Mouse (Mus musculus) right cerebral cortex, adult 2 months (tissue): Measurements from ENCODE around the gene Sgip1.

Source experiments
- DNase-seq, 2 experiments: peaks; one replicate each; pipeline ENCODE4 v3.0.0; 2021 to 2022; ENCODE audit warnings: low spot score in 2 of 2

Sgip1 gene

DNA sequence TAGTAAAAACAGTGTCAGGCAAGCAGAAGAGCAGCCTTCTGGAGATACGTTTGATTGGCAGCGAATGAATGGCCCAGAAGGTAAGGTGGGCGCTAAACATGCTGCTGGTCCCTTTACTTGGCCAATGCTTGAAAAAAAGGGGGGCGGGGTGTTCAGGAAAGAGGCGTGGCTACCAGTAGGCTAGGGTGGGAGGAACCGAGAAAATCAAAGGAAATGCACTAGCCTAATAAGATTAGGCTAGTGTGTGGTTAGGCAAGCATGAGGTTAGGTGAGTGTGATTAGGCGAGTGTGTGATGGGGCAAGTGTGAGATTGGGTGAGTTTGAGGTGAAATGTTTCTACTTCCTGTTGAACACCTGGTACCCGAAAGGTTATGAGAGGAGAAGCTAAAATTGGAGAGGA is at the start of gene Sgip1:
TSS of gene Sgip1 (plus strand) at position 11 of the 400 bp plus-strand sequence.
- no peak for DNase-seq

DNA sequence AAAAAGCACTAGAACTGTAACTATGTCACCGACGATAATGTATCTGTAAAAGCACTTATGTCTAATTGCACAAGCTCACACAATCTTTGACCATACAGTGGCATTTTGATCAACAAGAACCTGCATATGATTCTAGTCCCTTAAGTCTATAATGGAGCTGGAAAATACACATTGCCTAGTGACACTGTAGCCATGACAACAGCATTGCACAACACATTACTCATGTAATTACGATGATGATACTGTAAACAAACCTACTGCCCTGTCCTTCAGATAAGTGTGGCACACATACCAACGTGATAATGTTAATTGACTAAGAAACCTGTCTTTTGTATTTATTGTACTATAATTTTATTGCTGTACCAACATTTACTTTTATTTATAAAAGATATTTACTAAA is 49.7 kb upstream of the Sgip1 start:
- DNase-seq = peak in 1 of 2 experiments; percentile 12

DNA sequence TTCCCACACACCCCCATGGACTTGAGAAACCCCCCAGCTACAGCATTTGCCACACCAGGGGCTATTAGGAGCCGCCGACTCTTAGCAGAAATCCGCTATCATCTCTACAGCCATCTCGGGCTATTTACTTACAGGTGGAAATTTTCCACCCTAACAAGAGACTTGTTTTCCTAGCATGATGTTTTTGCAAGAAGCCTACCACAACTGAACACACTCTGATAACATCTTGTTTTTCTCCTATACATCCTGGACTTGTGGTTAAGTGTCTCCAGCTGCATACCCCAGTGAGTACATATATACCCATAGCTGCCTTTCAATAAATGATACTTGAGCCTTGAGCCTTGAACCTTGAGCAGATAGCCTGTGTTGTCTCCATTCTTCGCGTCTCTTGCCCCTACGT is 43.1 kb upstream of the Sgip1 start:
- no peak for DNase-seq

DNA sequence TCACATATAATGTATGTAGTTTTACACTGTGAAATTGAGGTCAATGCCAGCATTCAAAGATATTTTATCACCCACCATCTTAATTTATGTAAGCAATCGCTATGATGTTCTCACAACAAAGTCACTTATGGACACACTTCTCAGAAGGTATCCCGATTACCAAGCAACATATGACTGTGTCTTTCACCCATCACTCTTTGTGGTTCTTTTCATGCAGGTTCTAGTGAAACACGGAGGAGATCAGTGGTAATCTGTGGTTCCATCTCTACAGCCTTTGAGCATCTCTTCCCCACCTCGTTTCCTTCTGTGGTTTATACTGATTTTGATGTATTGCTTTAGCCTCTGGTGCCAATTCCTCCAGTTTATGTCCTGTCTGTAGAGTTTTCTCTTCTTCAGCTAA is 29.4 kb upstream of the Sgip1 start:
- no peak for DNase-seq

DNA sequence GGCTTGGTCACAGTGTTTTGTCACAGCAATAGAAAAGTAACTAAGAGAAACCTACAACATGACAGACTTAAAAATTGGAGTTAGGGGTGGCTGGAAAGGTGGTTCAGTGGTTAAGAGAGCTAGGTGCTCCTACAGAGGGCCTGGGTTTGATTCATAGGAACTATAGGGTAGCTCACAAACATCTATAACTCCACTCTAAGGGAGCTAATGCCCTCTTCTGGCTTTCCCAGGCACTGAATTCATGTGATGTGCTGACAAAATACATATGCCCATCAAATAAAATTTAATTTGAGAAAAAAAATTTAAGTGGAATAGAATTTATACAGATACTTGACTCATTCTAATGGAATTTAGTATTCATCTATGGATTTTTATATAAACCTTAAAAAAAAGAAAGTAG is 25.6 kb upstream of the Sgip1 start:
- no peak for DNase-seq

DNA sequence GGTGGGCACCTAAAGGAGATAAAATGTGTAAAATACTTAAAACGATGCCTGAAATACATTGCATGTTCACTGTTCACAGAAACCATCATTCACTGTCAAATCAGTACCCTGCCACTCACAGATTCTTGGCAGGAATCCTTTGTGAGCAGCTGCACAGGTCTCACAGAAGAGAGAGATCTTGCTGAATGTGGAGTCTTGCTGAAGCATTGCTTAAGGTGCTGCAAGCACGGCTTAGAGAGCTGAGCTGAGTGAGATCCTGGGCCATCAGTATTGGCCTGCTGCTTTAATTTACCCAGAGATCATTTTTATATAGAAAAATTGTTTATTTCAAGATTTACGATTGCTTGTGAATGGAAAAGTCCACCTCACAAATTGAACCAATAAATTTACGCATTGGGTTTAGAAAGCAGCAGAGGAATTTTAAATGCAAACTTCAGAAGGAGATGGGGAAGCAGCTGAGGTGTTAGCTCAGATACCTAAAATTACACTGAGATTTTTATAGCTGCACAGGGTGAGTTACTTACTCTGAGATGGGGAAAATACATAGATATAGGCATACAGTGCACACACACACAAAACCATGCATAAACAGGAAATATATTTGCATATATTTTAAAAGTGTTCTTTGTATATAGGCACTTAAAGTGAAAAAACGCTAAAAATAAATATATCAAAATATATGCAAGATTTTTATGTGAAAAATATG is 23.8 kb upstream of the Sgip1 start:
- peak in 1 of 2 experiments; percentile 7 for DNase-seq

DNA sequence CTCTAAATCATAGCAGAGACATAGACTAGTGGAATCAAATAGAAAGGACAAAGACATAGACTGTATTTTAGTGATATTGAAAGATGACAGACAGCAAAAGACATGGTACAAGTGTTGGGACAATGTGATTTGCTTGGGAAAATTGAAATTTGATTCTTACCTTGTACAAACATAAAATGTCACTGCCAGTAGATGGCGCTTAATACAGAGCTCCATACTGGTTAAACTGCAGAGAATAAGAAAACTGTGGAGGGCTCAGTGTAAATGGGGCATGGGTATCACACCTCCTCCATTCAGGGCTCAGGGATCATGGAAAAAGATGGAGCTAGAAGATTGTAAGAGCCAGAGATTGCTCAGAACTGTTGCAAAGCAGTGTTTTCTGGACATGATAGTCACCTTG is 21.6 kb upstream of the Sgip1 start:
- peak; percentile 6 to 14 for DNase-seq

DNA sequence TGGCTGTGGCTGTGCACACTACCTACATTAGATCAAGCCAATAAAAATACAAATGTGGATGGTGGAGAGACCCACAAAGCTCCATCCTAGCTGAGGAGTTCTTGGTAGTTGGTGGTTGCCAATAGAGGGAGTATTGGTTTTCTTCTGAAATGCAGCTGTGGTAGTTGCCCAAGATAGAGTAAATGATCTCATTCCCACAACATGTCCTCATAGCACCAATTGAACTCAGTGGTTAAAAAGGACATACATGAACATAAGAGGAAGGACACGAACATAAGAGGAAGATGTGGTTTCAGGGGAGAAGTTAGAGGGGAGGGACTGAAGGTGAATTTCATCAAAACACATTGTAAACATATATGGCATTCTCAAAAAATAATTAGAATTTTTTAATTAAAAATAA is 21.1 kb upstream of the Sgip1 start:
- no peak for DNase-seq

DNA sequence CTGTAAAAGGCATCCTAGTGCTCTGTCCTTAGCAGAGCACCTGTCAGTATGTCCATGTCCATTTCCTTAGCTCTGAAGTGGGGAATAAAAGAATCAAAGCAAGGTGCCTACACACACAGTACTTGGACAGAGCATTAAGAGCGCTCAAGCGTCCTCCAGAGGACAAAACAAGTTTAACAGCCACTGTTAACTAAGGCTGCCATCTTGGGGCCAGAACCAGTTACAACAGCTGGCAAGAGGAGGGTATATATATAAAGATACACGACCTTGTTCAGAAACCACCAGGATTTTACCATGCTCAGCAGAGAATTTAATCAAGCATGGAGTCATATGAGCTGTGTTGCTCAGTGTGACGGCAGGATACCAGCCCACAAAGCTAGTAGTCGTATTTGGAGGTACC is 16.7 kb upstream of the Sgip1 start:
- DNase-seq = no peak

DNA sequence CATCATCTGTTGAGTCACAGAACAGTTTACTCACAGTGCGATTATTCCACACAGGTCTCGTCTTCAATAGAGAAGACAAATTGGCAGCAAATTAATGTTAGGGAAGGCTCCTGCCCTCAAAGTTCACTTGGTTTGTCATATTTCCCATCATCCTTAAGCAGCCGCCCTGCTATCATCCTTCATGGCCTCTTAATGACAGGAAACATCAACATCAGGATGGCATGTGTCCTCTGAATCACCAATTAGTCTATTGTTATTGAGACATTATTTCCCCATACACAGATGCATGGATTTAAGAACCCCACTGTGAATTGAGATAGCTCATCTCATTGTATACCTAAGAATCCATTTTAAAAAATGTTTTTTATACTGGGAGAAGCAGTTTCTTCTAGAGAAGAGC is 10.1 kb upstream of the Sgip1 start:
- DNase-seq = no peak

DNA sequence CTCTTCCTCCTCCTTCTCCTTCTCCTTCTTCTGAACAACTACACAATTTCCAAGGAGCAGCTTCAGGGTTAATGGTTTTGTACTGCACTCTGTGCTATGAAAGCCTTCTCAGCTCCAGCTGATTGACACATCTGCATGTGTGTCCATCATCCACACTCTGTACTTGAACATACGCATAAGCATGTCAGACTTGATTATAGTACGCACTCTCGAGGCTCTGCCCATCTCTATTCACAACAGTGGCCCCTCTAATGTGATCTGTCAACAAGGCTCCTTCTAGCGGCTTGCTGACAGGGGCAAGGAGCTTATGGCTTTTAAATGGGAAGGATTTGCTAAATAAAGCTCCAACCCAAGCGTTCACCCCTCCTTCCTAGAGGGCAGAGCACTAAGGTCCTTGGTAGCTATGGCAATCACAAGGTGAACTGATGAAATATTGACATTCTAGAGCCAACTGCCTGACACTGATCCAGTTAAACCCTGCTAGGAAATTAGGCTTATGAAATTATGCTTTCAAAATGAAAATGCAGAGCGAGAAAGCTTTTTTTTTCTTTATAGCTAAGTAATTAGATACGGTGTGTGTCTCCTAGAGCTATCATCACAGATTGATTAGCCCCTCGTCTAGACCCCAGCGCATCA is 7.0 kb upstream of the Sgip1 start:
- no peak for DNase-seq

DNA sequence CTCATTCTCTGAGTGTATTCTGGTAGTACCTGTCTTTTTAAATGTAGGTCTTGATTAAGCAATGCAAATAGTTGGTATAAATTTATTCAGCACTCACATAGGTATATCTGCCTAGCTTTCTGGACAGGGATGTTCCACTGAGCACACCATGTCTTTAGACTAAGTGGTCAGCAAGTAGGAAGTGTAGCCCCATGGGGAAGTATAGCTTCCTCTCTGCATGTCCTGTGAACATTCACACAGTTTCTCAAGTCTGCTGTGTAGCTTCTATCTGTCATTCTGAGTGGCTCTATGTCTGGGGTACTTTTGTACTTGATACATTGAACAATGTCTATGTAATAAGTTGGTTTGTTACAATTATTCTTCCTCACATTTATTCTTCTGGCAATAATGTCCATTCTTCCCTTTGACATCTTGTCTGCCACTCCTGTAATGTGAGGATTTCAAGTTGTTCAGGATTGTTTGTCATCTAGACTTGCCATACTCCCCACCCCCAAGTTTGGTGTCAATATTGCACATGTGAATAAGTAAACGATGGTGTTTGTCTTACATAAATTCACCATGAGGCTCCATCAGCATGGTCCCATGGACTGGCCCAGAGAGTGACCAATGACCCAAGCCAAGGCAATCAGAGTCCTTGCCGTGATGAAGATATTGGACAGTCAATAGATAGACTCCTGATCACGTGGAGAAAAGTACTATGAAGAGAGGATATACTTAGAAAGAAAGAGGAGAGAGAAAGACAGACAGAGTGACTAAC is 12.4 kb downstream of the Sgip1 start:
- no peak for DNase-seq

DNA sequence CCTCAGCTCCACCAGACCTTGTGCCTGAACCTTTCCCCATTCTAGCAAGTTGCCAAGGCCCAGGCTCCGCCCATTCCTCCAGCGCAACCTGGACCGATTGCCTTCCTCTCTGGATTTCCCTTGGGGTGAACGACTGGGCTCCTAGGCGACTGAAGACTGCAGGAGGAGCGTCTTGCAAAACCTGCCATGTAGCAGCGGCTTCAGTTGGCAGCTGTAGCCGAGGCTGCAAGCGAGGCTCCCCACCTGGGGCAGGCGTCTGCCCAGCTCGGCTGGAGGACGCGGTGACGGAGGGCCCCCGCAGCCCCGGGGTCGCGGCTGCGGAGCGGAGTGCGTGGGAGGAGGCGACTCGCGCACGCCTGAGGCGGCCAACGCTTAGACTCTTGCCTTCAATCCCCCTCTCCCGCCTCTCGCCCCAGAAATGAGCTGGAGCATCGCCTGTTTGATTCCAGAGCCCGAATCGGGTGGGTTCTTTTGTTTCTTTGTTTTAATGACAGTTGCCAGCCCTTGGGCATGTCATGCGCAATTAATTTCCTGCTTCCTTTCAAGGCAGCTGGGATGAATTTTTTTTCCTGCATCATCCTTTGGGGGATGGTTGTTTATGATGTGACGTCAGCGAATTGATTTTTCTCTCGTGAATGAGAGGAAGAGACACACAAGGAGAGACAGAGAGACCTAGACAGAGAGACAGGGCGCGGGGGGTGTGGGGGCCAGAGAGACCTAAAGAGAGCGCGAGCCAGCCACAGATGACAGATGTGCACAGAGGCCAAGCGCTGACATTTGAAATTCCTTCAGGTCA is 18.2 kb downstream of the Sgip1 start:
- peak; percentile 63 to 69 for DNase-seq

DNA sequence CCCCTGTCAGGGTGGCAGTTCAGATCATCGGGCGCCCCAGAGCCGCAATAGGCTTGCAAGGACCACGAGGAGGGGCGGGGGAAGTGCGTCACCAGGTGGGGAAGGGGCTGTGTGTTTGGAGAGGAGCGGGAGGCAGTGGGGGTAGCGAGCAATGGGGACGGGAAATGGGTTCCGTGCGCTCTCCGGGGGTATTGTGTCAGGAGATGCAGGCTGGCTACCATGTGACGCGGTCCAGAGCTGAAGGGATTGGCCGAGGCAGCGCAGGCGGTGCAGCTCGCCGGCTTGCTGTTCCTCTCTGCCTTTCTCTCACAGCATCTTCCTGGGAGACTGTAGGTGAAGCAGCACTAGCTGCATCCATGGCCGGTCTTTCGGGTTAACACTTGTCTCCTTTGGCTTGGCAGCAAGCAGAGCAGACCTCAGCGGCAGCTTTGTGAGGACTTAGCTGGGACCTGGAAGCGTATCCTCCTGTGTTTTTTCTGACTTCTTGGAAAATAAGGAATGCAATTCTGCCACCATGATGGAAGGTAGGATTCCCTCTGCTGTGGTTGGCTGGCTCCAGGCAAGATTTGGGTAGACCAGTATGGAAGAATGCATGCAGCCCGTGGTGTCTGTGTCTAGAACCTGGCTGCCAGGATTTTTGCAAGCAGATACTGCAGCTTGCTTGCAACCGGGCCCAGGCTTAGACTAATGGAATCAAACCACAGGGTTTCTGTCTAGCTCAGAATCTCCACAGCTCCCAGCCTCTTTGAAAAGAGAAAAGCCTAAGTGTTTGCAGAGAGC is 19.1 kb downstream of the Sgip1 start:
- peak; percentile 92 to 93 for DNase-seq

DNA sequence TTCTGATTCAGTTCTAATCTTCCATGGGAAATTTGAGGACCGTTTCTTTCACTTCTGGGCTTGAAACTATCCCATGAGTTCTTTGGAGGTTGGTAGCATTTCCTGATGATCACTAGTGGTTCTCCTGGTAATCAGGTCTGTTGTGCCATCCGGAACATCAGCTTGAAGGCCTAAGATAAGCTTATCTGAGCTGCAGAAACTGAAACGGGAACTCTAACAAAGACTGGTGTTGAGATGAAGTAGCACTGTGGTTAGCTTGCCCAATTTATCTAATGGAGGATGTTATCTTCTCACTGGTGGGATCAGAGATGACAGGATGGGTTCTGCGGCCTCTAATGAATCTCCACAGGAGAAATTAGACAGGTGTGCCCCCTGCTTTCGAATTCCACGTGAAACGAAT is 21.0 kb downstream of the Sgip1 start:
- no peak for DNase-seq

DNA sequence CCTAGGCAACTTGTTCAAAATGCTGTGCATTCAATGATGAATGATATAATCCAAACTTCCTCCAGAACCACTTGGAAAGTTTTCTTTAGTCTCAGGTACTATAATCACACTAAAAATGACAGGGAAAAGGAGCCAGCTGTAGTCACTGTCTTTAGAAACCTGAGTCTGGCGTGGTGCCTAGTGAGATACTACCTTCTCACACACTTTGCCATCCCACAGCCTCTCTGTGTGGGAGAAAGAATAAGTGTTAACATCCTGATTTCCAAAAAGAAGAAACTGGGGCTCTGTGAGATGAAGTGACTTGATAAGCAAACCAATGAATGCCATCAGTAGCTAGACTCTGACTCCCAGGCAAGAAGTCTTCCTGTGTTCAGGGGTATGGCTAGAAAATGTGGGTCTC is 28.0 kb downstream of the Sgip1 start:
- DNase-seq = peak; percentile 51 to 62

DNA sequence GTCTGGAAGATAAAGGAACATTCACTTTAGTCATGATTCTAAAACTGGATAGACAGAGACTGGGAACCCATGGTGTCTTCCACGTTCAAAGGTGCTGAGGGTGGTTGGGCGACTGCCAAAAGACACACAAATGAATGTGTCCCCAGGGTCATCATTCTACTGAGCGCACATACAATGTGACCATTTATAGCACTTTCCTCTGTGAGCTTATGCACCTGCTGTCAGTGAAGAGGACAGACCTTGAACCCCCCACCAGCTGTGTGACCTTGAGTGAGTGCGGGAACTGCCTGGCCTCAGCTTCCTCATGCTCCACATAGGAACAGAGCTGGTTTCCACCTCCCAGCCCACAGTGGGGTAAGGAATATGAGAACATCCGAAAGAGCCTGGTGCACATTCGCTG is 28.8 kb downstream of the Sgip1 start:
- DNase-seq = no peak

DNA sequence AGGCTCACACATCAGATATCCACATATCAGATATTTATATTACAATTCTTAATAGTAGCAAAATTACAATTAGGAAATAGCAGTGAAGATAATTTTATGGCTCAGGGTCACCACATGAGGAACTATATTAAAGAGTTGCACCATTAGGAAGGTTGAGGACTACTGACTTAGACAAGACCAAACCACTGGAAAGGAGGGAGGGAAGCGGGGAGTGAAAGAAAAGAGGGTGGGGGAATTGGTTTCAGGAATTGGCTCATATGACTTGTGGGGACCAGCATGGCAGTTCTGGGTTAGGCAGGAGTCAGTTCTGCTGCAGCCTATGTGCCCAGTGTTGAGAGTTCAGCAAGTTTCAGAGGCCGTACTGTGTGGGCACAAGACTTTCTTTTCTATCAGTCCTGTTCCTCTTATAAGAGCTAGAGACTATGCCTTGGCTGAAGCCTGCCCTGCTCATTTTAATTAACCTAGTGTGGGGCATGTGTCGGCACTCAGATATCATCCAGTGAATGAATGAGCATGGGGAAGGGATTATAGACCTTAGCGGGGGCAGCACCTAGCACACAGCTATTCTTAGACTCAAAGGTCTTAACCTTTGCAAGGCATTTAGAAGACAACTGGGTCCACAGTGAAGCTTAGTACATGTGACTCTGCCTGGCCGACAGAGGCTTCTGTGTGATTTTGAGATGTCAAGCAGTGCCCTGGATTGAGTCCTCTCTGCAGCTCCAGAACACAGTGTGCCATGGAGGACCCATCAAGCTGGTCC is 30.7 kb downstream of the Sgip1 start:
- no peak for DNase-seq

DNA sequence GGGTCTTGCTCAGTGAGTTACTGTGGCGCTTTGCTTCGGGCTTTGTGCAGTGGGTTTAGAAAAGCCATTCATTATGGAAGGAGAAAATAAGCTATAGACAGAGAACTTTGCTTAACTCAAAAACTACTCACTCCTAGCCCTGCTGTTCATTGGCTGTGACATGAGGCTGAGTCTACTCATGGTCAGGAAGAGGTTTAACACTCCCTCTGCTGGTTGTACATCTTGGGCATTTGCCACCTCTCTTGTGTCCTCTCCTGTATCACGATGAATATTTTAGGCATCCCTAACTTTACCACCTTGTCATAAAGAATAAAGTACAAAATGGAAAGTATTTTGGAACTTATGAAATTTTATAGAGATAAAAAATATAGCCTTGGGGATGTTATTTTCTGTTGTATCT is 32.1 kb downstream of the Sgip1 start:
- no peak for DNase-seq

DNA sequence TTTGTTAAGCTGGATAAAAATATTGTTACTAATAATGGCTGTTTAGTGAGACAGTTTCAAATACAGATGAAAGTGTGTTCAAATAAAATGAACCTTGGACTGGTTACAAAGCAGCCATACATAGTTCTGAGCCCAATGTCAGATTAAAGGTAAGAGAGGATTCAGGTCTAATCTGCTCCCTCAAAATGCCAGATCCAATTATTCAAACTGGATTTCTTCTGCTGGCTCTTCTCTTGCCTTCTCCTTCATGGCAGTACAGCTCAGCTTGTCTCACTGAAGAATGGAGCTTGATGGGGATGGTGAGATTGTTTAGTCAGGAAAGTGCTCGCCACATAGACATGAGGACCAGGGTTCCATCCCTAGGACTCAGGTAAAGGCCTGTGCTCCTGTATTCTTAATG is 32.7 kb downstream of the Sgip1 start:
- DNase-seq = no peak

DNA sequence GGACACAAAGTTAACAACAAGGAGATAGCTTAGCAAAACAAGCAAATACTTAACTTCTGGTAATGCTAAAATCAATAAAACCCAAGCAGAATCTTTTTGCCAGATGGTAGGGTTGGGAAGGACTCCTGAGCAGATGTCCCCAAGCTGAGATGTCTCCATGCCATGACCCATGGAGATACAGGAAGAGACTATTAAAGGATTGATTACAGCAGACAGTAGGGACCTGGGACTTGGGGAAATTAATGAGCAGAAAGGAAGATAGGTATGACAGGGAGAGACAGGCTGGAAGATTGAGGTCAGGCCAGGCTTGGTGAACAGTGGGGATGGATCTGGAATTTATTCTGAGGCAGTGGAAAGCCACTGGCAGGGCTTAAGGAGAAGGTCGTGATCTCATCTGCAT is 33.5 kb downstream of the Sgip1 start:
- DNase-seq = no peak
